Mouse (Mus musculus) lung, adult 2 months (tissue): Measurements from ENCODE around the gene Cnpy4. TPM values are rescaled to one million over a fixed set of nuclear protein-coding genes. Genes with fewer than 3 reads are reported as not detected.

Experiments
- DNase-seq: peaks from one replicate; pipeline ENCODE4 v3.0.0; 2022
- H3K4me1 ChIP-seq: fragments of 200-500 bp; 2 replicates; pipeline ENCODE4 v1.6.1; 2011; ENCODE audit warnings: low read length; ENCODE audit not compliant: control insufficient read depth, insufficient read depth
- H3K4me3 ChIP-seq: fragments of 200-500 bp; replicated peaks from 2 replicates; pipeline ENCODE3; 2011; ENCODE audit warnings: low read depth, mild to moderate bottlenecking, control low read depth, low read length; ENCODE audit errors: extremely low read depth
- CTCF ChIP-seq: fragments of 200-500 bp; IDR thresholded peaks from 2 replicates; pipeline ENCODE4 v1.5.1; 2011; ENCODE audit warnings: mild to moderate bottlenecking, low read length, control low read depth; ENCODE audit not compliant: insufficient read depth
- POLR2A ChIP-seq: fragments of 200-500 bp; IDR thresholded peaks from 2 replicates; pipeline ENCODE4 v1.6.1; 2011; ENCODE audit warnings: low read depth, mild to moderate bottlenecking, control low read depth, low read length, borderline replicate concordance; ENCODE audit errors: extremely low read depth
- WGBS: fragments of 180-500 bp; shearing (Covaris S2); methylation state at CpG from one replicate; pipeline ENCODE4 v1.1.7; 2018; 5-methylcytosine and 5-hydroxymethylcytosine counted together
- polyA plus RNA-seq: library from polyadenylated mRNA; depleted of rRNA; stranded (reverse); fragments of >200 nt; gene quantifications from 2 replicates; pipeline ENCODE4 v1.2.3, GENCODE M21; 2012

The Cnpy4 gene
- polyA plus RNA-seq, 1 experiment = 8.6 TPM

DNA sequence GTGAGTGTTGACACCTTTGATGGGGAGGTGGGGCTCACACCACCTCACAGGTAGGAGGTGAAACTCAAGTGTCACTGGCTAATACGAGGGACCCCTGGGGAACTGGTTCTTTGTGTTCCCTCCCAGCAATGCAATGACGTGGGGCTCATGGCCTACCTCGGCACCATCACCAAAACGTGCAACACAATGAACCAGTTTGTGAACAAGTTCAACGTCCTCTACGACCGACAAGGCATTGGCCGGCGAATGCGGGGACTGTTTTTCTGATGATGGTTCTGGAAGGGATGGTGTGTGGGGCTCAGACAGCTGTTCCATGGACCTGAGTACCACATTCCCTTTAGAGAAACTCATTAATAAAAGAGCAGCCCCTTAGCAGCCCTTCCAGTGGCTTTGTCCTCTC lies 23.7 kb upstream of the Cnpy4 start:
- no peak for TF ChIP-seq CTCF
- TF ChIP-seq POLR2A = no peak
- H3K4me3 ChIP-seq = no peak overlapping the region
- 73% methylated on average over 10 of the region's 10 CpGs for WGBS
- H3K4me1 ChIP-seq = no peaks in the 10 kb centered on the region
- no peak for DNase-seq

DNA sequence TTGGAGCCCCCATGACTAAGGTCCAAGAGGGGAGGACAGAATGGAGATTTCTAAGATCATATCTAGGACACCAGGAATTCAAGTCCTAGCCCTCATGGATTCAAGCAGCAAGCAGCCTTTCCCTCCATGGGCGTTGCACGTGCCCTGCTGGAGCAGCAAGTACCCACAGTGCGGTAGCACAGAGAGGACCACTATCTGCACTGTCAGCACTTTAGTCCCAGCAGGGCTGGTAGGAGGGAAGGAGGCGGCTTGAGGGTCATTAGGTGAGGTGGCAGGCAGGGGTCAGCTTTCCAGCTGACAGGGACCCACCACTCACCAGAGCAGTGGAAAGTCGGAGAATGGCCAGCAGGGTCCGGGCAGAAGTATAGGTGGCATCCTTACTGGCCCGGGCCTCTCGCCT lies 21.7 kb upstream of the Cnpy4 start:
- no peak for TF ChIP-seq POLR2A
- TF ChIP-seq CTCF = no peak
- H3K4me3 ChIP-seq = no peak overlapping the region
- DNase-seq = no peak
- 79% methylated on average over 8 of the region's 8 CpGs for WGBS
- H3K4me1 ChIP-seq = peaks cover 2% of the 10 kb centered on the region; the same call in 1 of the 2 replicates

DNA sequence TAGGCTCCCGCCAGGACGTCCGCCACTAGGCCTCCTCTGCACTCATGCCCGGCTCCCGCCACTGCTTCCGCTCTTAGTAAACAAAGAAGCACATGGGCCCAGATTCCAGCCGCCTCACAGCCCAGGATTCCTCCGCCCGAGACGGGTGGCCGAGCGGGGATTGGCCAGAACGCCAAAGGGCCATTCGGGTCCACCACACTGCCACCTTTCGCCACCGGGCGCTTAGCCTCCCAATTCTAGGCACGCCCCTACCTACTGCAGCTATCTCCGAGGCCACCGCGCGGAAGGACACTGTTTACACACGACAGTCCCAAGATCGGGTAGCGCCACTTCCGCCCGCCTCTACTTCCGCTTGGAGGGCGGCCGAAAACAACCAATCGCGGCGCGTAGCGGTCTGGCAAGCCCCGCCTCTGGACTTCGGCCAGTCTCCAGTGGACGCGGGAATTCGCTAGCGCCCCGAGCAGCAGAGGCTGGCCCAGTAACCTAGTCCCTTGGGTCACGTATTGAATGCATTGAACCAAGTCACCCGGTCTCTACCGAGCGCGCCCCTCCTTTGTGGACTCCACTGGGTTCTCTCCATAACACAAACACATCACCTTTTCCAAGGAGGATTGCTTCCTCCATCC lies 16.2 kb upstream of the Cnpy4 start:
- Histone ChIP-seq H3K4me1 (peaks cover 5% of the 10 kb centered on the region; the same call in 1 of the 2 replicates), H3K4me3 (peak overlapping the region; percentile 73)
- TF ChIP-seq CTCF = no peak
- peak; percentile 67; the same call in 1 of the 2 replicates for TF ChIP-seq POLR2A
- peak; percentile 96 for DNase-seq
- WGBS = under 1% methylated on average over 47 of the region's 47 CpGs

DNA sequence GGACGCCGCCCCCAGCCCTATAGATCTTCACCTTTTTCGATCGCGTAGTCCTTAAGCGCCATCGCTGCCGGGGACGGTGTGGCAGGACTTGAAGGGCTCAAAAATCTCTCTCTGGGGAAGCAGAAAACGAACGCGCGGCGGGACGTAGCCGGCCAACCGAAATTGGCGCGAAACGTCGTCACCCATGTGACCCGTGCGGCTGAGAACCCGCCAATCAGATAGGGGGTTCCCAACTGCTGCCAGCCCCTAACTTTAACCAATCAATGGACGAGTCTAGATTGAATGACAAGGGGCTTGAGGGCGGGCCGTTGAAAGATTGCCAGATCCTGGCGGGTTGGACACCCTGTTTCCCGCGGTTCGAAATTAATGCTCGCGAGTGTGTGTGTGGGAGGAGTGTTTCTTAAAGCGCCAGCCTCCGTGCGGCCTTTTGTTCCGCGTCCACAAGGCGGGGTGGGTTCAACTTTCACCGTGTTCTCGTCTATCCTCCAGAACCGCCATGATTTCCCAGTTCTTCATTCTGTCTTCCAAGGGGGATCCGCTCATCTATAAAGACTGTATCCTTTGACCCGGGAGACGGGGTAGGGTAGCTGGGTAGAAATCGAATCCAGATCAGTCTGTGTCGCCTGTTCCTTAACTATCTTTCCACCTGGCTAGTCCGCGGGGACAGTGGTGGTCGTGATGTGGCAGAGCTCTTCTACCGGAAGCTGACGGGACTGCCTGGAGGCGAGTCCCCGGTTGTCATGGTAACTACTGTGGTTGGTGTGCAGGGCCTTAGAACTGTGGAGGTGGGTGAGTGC lies 15.4 kb upstream of the Cnpy4 start, which contains the start of the genes Ap4m1 and Mcm7:
TSS of gene Ap4m1 (plus strand) at position 308 of the 797 bp plus-strand sequence.
TSS of gene Mcm7 (minus strand) at position 728 of the 797 bp plus-strand sequence.
- Histone ChIP-seq H3K4me1 (peaks cover 5% of the 10 kb centered on the region; the same call in 1 of the 2 replicates), H3K4me3 (peak within 1 kb of the TSS; percentile 90)
- WGBS = under 1% methylated on average over 54 of the region's 54 CpGs
- no peak for TF ChIP-seq CTCF
- peak; percentile 54; the same call in 1 of the 2 replicates for TF ChIP-seq POLR2A
- DNase-seq = peak; percentile 99

DNA sequence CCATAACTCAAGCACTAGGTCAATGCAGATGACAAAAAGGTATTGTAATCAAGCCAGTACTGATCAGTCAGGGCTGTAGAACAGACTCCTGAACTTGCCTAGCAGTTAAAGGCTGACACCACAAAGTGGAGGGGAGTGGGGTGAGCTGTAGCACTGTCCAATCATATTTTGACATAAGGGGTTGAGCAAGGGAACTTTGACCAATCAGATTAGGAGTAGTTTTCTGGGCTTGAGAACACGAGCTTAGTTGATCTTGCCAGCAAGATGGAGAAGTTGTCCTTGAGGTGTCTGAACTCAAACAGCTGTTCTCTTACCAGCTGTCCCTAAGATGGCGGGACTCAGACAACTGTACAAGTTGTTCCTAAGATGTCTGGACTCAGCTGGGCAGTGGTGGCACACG lies 14.1 kb upstream of the Cnpy4 start:
- 69% methylated on average over 3 of the region's 3 CpGs for WGBS
- H3K4me1 ChIP-seq = peaks cover 5% of the 10 kb centered on the region; the same call in 1 of the 2 replicates
- DNase-seq = no peak
- no peak overlapping the region for H3K4me3 ChIP-seq
- no peak for TF ChIP-seq CTCF
- TF ChIP-seq POLR2A = no peak

DNA sequence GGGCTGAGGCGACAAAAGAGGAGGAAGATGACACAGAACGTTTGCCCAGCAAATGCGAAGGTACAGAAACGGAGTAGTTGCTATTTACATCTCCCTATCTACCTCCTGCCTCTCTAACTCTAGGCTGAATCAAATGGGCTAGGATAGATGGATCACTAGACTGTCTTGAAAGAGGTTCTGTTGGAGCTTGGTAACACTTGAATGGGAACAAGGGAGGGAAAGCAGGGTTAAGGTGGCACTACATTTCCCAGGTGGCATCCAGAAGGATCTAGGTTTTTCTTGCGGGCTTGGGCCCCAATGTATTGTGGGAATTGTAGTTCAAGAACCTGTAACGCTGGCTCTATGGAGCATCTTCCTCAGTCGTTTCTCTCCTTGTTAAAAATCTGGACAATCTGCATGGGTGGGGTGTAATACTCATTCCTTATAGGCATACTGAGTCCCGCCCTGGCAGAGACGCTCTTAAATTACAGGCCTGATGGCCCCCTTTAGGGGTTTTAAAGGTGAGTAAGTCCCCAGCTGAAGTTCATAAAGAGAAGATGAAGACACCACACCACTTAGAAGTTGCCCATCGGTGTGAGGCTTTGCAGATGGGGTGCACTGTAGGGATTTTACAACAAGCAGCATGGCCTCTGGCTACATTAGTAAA lies 499 bp downstream of the Cnpy4 start:
- H3K4me1 ChIP-seq = 0 out of 2 replicates have a peak, but pooled peaks cover 2% of the 10 kb centered on the region
- peak overlapping the region; percentile 100 for H3K4me3 ChIP-seq
- TF ChIP-seq POLR2A (no peak), CTCF (no peak)
- under 1% methylated on average over 10 of the region's 10 CpGs for WGBS
- DNase-seq = peak; percentile 59

DNA sequence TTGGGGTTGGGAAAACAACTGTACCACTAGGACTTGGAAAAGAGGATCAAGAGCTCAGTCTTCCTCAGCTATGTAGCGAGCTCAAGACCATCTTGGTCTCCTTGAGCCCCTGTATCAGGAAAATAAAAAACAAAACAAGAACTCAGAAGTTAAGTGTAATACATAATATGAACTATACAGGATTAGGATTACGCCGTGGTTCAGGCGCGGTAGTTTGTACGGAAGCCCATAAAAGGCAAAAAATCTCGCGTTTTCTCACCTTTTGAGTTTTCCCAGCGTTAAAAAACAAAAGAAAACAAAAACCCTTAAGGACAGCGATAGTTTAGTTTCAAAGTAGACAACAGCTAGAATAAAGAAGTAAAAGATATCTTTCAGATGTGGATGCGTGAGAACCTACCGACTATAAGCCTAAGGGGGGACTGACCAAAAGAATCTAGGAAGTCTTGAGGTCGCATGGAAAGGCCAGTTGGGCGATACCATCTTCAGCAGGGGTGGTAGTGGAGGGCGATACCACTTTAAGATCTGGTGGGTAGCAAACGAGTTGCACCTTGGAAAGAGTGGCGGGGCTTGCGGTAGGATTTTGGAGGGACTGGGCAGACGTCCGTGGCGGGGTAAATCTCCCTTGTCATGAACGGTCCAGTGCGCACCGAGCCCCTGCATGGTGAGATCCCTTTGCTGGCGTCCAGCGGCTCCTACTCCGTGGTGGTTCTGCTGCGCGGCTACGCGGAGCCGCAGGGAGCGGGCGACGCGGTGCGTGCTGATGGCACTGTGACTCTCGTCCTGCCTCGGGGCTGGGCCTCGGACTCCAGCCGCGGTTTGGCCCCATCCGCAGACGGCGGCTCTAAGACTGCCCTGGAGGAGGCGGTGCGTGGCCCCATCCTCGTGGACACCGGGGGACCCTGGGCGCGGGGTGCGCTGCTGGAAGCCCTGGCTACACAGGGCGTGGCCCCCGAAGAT lies 6.8 kb downstream of the Cnpy4 start, which contains the start of gene Mblac1:
TSS of gene Mblac1 (plus strand) at position 544 of the 957 bp plus-strand sequence.
- Histone ChIP-seq H3K4me3 (peak within 1 kb of the TSS; percentile 90), H3K4me1 (peaks cover 5% of the 10 kb centered on the region; the same call in 1 of the 2 replicates)
- peak; percentile 67; the same call in 1 of the 2 replicates for TF ChIP-seq POLR2A
- no peak for TF ChIP-seq CTCF
- 4% methylated on average over 54 of the region's 54 CpGs for WGBS
- peak; percentile 82 for DNase-seq

DNA sequence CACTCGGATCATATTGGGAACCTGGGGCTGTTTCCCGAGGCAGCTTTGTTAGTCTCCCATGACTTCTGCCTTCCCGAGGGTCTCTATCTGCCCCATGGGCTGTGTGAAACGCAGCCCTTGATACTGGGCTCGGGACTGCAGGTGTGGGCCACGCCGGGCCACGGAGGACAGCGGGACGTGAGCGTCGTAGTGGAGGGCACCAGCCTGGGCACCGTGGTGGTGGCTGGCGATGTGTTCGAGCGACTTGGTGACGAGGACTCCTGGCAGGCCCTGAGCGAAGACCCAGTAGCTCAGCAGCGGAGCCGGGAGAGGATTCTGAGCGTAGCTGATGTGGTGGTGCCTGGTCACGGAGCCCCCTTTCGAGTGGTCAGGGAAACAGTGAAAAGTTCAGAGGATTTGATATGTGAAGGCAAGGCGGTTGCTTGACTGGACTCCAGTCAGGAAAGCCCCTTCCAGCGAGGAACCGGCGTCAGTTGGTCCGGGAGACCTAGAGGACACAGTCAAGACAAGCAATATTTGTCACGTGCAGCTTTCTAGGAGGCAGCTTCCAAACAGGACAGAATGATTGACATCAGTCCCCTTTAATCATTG lies 7.6 kb downstream of the Cnpy4 start:
- WGBS = 1% methylated on average over 29 of the region's 29 CpGs
- peak overlapping the region; percentile 90 for H3K4me3 ChIP-seq
- DNase-seq = peak; percentile 35
- TF ChIP-seq POLR2A (0 out of 2 replicates have a peak, but pooled peaks have one; percentile 16), CTCF (no peak)
- H3K4me1 ChIP-seq = peaks cover 5% of the 10 kb centered on the region; the same call in 1 of the 2 replicates
